Mouse (Mus musculus) limb, embryonic 13.5 days (tissue): ENCODE data around the gene Nagpa. TPM values are rescaled to one million over a fixed set of nuclear protein-coding genes. Genes with fewer than 3 reads are reported as not detected.
A peak's percentile ranks its signal among the peaks of the same experiment; 100 is the strongest.
"Not testable (repeated sequence)": the region's sequence is repeated elsewhere in the genome, so short reads cannot be mapped to it uniquely, and the experiment has no call there.

Source experiments
- ATAC-seq: fragments of 200-750 bp; cut with Nextera tagmentation; 2 replicates; pipeline ENCODE4 v1.8.0; 2017; ENCODE audit warnings: low read depth, moderate number of reproducible peaks, moderate TSS enrichment; ENCODE audit not compliant: low FRiP score
- H3K27ac ChIP-seq: fragments of 300-500 bp; sonication (generic); 2 replicates; pipeline ENCODE4 v1.5.1; 2015; ENCODE audit warnings: inconsistent platforms, mild to moderate bottlenecking, moderate library complexity
- H3K27me3 ChIP-seq: fragments of 300-500 bp; sonication (generic); 2 replicates; pipeline ENCODE4 v1.6.1; 2015; ENCODE audit warnings: mild to moderate bottlenecking, inconsistent platforms
- H3K36me3 ChIP-seq: fragments of 300-500 bp; sonication (generic); 2 replicates; pipeline ENCODE4 v1.6.1; 2015; ENCODE audit warnings: inconsistent platforms, mild to moderate bottlenecking, moderate library complexity
- H3K4me1 ChIP-seq: fragments of 300-500 bp; sonication (generic); 2 replicates; pipeline ENCODE4 v1.6.1; 2015; ENCODE audit warnings: inconsistent platforms
- H3K4me2 ChIP-seq: fragments of 300-500 bp; sonication (generic); replicated peaks from 2 replicates; pipeline ENCODE4 v1.6.1; 2015; ENCODE audit warnings: inconsistent platforms, mild to moderate bottlenecking, moderate library complexity
- H3K4me3 ChIP-seq: fragments of 300-500 bp; sonication (generic); 2 replicates; pipeline ENCODE4 v1.5.1; 2015; ENCODE audit warnings: moderate library complexity, mild to moderate bottlenecking, inconsistent platforms
- H3K9ac ChIP-seq: fragments of 300-500 bp; sonication (generic); 2 replicates; pipeline ENCODE4 v1.6.1; 2015; ENCODE audit warnings: mild to moderate bottlenecking, inconsistent platforms
- H3K9me3 ChIP-seq: fragments of 300-500 bp; sonication (generic); 2 replicates; pipeline ENCODE4 v1.6.1; 2016; ENCODE audit warnings: inconsistent platforms
- WGBS: fragments of 180-500 bp; shearing (Covaris S2); methylation state at CpG from one replicate; pipeline ENCODE4 v1.1.7; 2015; 5-methylcytosine and 5-hydroxymethylcytosine counted together
- polyA plus RNA-seq: library from polyadenylated mRNA; unstranded; fragments of >200 nt; fragmentation: Nextera tagmentation; extraction: Ambion mirVana; gene quantifications from 2 replicates; pipeline ENCODE4 v1.2.1, GENCODE M21; 2015

The Nagpa gene
- polyA plus RNA-seq = 15.5 and 16.5 TPM in 2 replicates

DNA sequence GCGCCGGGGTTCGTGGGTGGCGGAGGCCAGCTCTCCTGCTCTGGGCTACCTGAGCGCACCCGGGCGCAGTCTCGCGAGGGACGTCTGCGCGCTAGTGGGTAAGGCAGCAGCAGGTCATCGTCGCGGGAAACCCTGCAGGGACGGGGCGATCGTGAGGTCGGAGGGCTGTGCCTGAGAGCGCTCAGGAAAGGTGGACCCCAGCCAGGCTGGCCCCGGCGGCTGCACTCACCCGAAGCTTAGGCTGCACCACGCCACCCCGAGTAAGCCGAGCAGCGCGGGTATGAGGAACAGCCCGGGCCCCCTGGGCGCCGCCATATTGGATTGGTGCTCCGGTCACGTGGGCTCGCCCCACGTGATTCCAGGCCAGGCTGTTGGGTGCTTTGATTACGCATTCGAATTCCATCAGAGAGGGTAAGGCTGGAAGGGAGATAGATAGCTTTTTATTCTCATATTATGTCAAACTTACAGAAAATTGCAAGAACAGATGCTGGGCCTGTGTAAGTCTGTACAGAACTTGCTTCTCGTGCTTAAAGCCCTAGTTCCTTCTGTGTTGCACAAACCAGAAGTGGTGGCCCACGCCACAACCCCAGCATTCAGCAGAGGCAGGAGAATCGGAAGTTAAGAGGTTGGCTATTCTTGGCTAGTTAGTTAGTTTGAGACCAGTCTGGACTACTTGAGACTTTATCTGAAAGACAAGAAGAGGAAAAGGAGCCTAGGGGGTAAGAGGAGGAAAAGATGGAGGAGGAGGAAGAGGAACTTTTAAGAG is at the start of gene Nagpa:
TSS of gene Nagpa (minus strand) at position 345 of the 766 bp plus-strand sequence.
- Histone ChIP-seq H3K27me3 (peaks cover 13% of the 10 kb centered on the region), H3K36me3 (peaks cover 1% of the 10 kb centered on the region; the same call in 1 of the 2 replicates), H3K4me1 (peaks cover 6% of the 10 kb centered on the region), H3K4me3 (peak within 1 kb of the TSS; percentile 85), H3K9ac (peak within 1 kb of the TSS; percentile 72), H3K27ac (no peak within 1 kb of the TSS), H3K4me2 (peak within 1 kb of the TSS; percentile 97), H3K9me3 (no peaks in the 10 kb centered on the region)
- WGBS = 4% methylated on average over 40 of the region's 40 CpGs
- peak; percentile 90 for ATAC-seq

GRCm38 (mm10) chr16:5252260-5252659 is 48.4 kb upstream of the Nagpa start:
- H3K4me3 ChIP-seq = no peak overlapping the region
- no peak for ATAC-seq
- H3K9ac ChIP-seq = no peak overlapping the region
- peaks cover 38% of the 10 kb centered on the region for H3K36me3 ChIP-seq
- no peaks in the 10 kb centered on the region for H3K27me3 ChIP-seq
- peaks cover 19% of the 10 kb centered on the region for H3K4me1 ChIP-seq
- WGBS = 90% methylated on average over 2 of the region's 2 CpGs
- no peak overlapping the region for H3K27ac ChIP-seq
- no peaks in the 10 kb centered on the region for H3K9me3 ChIP-seq
- no peak overlapping the region for H3K4me2 ChIP-seq

- WGBS = 82% methylated on average over 3 of the region's 3 CpGs
These were observed 47.1 kb upstream of the Nagpa start for GRCm38 (mm10) chr16:5250891-5251290.

GRCm38 (mm10) chr16:5244411-5244810 is 40.6 kb upstream of the Nagpa start:
- 35% methylated on average over 7 of the region's 7 CpGs for WGBS
- Histone ChIP-seq H3K9ac (no peak overlapping the region), H3K4me3 (no peak overlapping the region), H3K9me3 (no peaks in the 10 kb centered on the region), H3K4me2 (no peak overlapping the region), H3K27me3 (no peaks in the 10 kb centered on the region), H3K27ac (no peak overlapping the region), H3K4me1 (no peaks in the 10 kb centered on the region), H3K36me3 (peaks cover 94% of the 10 kb centered on the region)
- ATAC-seq = 0 out of 2 replicates have a peak, but pooled peaks have one; percentile 37

More at GRCm38 (mm10) chr16:5250891-5251290, 47.1 kb upstream of the Nagpa start:
- no peaks in the 10 kb centered on the region for H3K27me3 ChIP-seq
- H3K36me3 ChIP-seq = peaks cover 48% of the 10 kb centered on the region
- H3K9me3 ChIP-seq = no peaks in the 10 kb centered on the region
- no peak overlapping the region for H3K4me3 ChIP-seq
- no peak overlapping the region for H3K9ac ChIP-seq
- no peak overlapping the region for H3K4me2 ChIP-seq
- no peak for ATAC-seq
- no peak overlapping the region for H3K27ac ChIP-seq
- peaks cover 14% of the 10 kb centered on the region for H3K4me1 ChIP-seq

- WGBS = 76% methylated on average over 6 of the region's 6 CpGs
- H3K27ac ChIP-seq = no peak overlapping the region
These were observed 39.1 kb upstream of the Nagpa start for GRCm38 (mm10) chr16:5242882-5243281.

GRCm38 (mm10) chr16:5242355-5242754 is 38.5 kb upstream of the Nagpa start:
- Histone ChIP-seq H3K27me3 (no peaks in the 10 kb centered on the region), H3K36me3 (peaks cover 84% of the 10 kb centered on the region), H3K4me1 (no peaks in the 10 kb centered on the region), H3K4me2 (no peak overlapping the region), H3K4me3 (no peak overlapping the region), H3K9me3 (no peaks in the 10 kb centered on the region), H3K9ac (no peak overlapping the region), H3K27ac (no peak overlapping the region)
- ATAC-seq = no peak
- 92% methylated on average over 4 of the region's 4 CpGs for WGBS

More at GRCm38 (mm10) chr16:5242882-5243281, 39.1 kb upstream of the Nagpa start:
- no peaks in the 10 kb centered on the region for H3K9me3 ChIP-seq
- no peak for ATAC-seq
- H3K4me3 ChIP-seq = no peak overlapping the region
- H3K9ac ChIP-seq = no peak overlapping the region
- H3K4me1 ChIP-seq = no peaks in the 10 kb centered on the region
- peaks cover 90% of the 10 kb centered on the region for H3K36me3 ChIP-seq
- no peaks in the 10 kb centered on the region for H3K27me3 ChIP-seq
- H3K4me2 ChIP-seq = no peak overlapping the region

GRCm38 (mm10) chr16:5233418-5234313 is 29.9 kb upstream of the Nagpa start, which contains the start of gene Alg1:
Gene Alg1 (plus strand): TSS chr16:5233621.
- 2% methylated on average over 47 of the region's 47 CpGs for whole genome bisulfite sequencing
- Histone ChIP-seq H3K4me3 (peak within 1 kb of the TSS; percentile 90), H3K36me3 (peaks cover 12% of the 10 kb centered on the region), H3K4me2 (peak within 1 kb of the TSS; percentile 83), H3K9me3 (no peaks in the 10 kb centered on the region), H3K27ac (no peak within 1 kb of the TSS; the same call in 1 of the 2 replicates), H3K9ac (peak within 1 kb of the TSS; percentile 84), H3K4me1 (peaks cover 15% of the 10 kb centered on the region), H3K27me3 (no peaks in the 10 kb centered on the region)
- ATAC-seq = peak; percentile 97

DNA sequence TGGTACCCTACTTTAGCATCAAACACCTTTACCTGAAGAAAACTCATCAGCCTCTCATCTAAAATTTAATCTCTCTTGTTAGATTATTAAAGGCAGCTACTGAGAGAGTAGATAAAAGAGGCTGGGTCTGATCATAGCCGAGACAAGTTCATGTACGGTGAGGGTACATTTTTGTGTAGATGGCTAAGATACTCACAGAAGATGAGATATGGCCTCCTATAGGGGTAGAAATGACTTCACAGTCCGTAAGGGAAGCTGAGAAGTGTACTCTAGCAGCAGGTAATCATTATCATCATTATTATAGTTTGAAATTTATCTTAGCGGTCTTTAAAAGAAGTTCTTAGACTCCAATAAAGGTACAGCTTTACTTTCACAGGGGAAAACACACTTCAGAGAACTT is 29.2 kb upstream of the Nagpa start:
- ATAC-seq = peak; percentile 22
- 73% methylated on average over 4 of the region's 4 CpGs for WGBS
- H3K4me2 ChIP-seq = peak overlapping the region; percentile 83

GRCm38 (mm10) chr16:5228103-5228502 is 24.3 kb upstream of the Nagpa start:
- WGBS = 60% methylated on average over 3 of the region's 3 CpGs
- H3K4me1 ChIP-seq, H3K4me3 ChIP-seq, H3K27ac ChIP-seq, H3K9ac ChIP-seq, ATAC-seq, H3K36me3 ChIP-seq, H3K4me2 ChIP-seq, H3K27me3 ChIP-seq, H3K9me3 ChIP-seq: not testable (repeated sequence)

More for the DNA sequence above, 29.2 kb upstream of the Nagpa start:
- Histone ChIP-seq H3K27me3 (no peaks in the 10 kb centered on the region), H3K27ac (no peak overlapping the region), H3K9ac (no peak overlapping the region), H3K4me3 (peak overlapping the region; percentile 90), H3K4me1 (peaks cover 15% of the 10 kb centered on the region), H3K36me3 (peaks cover 9% of the 10 kb centered on the region; the same call in 1 of the 2 replicates), H3K9me3 (no peaks in the 10 kb centered on the region)

GRCm38 (mm10) chr16:5227501-5227900 is 23.7 kb upstream of the Nagpa start:
- WGBS = 77% methylated on average over 19 of the region's 19 CpGs

DNA sequence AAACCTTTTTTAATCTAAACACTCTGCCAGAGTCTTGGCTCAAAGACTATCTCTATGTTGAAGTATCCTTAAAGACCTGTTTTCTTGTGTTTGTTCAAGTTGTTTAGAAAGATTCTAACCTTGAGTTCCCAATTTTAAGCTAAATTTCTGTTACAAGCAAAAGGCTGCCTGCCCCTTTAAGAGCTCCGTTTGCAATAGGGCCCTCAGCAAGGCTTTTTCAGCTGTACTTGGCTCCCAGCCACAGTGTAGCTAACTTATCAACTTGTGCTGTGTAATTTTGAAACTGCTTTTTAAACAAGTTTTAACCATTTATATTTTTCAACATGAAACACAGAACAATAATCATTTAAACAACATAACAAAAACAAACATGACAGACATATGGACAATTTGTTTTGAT is 22.7 kb upstream of the Nagpa start:
- not testable (repeated sequence) for H3K27me3 ChIP-seq, H3K36me3 ChIP-seq, H3K4me1 ChIP-seq, ATAC-seq, H3K27ac ChIP-seq, H3K4me3 ChIP-seq, H3K9ac ChIP-seq, H3K4me2 ChIP-seq, H3K9me3 ChIP-seq
- WGBS = 12% methylated on average over 1 of the region's 1 CpGs

More at GRCm38 (mm10) chr16:5227501-5227900, 23.7 kb upstream of the Nagpa start:
- H3K4me2 ChIP-seq, H3K27ac ChIP-seq, H3K27me3 ChIP-seq, ATAC-seq, H3K36me3 ChIP-seq, H3K4me1 ChIP-seq, H3K4me3 ChIP-seq, H3K9me3 ChIP-seq, H3K9ac ChIP-seq: not testable (repeated sequence)

DNA sequence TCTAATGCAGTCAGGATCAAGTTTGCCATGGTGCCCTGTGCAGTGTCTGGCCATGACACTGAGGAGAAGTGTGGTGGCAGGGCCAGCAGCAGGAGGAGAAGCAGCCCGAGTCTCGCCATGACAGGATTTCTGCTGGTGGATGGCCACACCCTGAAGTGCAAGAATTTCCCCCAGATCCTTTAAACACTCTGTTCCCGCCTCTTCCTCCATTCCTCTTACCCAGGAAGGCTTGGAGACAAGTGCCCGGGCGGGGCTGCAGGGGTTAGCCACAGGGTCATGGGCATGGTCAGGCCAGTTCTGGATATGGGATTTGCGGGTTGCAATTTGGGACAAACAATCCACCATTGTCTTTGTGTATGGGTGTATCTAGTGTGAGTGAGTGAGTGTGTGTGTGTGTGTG is 18.3 kb upstream of the Nagpa start, which contains the start of gene AU021092:
TSS of gene AU021092 (minus strand) at position 160 of the 400 bp plus-strand sequence.
- 68% methylated on average over 6 of the region's 6 CpGs for WGBS
- no peak within 1 kb of the TSS for H3K27ac ChIP-seq
- H3K4me3 ChIP-seq = no peak within 1 kb of the TSS
- no peak within 1 kb of the TSS for H3K9ac ChIP-seq
- no peaks in the 10 kb centered on the region; the same call in 1 of the 2 replicates for H3K27me3 ChIP-seq
- H3K36me3 ChIP-seq = no peaks in the 10 kb centered on the region
- no peak for ATAC-seq
- H3K4me1 ChIP-seq = no peaks in the 10 kb centered on the region
- no peak within 1 kb of the TSS for H3K4me2 ChIP-seq
- no peaks in the 10 kb centered on the region for H3K9me3 ChIP-seq
